Mouse (Mus musculus) ovary, adult 18-20 months (tissue): ENCODE measurements around the gene Foxred2.

Experiments
- DNase-seq: peaks from one replicate; pipeline ENCODE4 v3.0.0; 2022; ENCODE audit warnings: low spot score, mixed read lengths

Foxred2 gene

GRCm38 (mm10) chr15:77945711-77946110 lies 10.8 kb downstream of the Foxred2 start:
- DNase-seq: peak; percentile 17

GRCm38 (mm10) chr15:77941563-77941962 lies 15.0 kb downstream of the Foxred2 start:
- no peak for DNase-seq

- DNase-seq: no peak
Measured at GRCm38 (mm10) chr15:77938516-77938915, 18.0 kb downstream of the Foxred2 start.

- DNase-seq: no peak
Measured at GRCm38 (mm10) chr15:77935673-77936375, 20.7 kb downstream of the Foxred2 start.

GRCm38 (mm10) chr15:77934968-77935367 lies 21.6 kb downstream of the Foxred2 start:
- DNase-seq: no peak

- no peak for DNase-seq
Measured at GRCm38 (mm10) chr15:77934326-77934725, 22.2 kb downstream of the Foxred2 start.

- DNase-seq: peak; percentile 87
Measured at GRCm38 (mm10) chr15:77933770-77934169, 22.8 kb downstream of the Foxred2 start.

- DNase-seq: no peak
Measured at GRCm38 (mm10) chr15:77933222-77933621, 23.3 kb downstream of the Foxred2 start.

GRCm38 (mm10) chr15:77931689-77932016 lies 24.9 kb downstream of the Foxred2 start:
- DNase-seq: no peak

- DNase-seq: no peak
Measured at GRCm38 (mm10) chr15:77930986-77931688, 25.4 kb downstream of the Foxred2 start.

GRCm38 (mm10) chr15:77929804-77930203 lies 26.7 kb downstream of the Foxred2 start:
- DNase-seq: no peak

GRCm38 (mm10) chr15:77928673-77929331 lies 27.7 kb downstream of the Foxred2 start, which contains the start of gene Txn2:
Txn2 (minus strand) TSS chr15:77929006.
- DNase-seq: peak; percentile 97

- DNase-seq: no peak
Measured at GRCm38 (mm10) chr15:77928091-77928490, 28.4 kb downstream of the Foxred2 start.

GRCm38 (mm10) chr15:77926921-77927320 lies 29.6 kb downstream of the Foxred2 start:
- DNase-seq: no peak

GRCm38 (mm10) chr15:77925195-77925594 lies 31.3 kb downstream of the Foxred2 start:
- no peak for DNase-seq

GRCm38 (mm10) chr15:77923267-77924035 lies 33.1 kb downstream of the Foxred2 start:
- no peak for DNase-seq

- DNase-seq: no peak
Measured at GRCm38 (mm10) chr15:77922710-77923109, 33.8 kb downstream of the Foxred2 start.

GRCm38 (mm10) chr15:77921636-77922035 lies 34.9 kb downstream of the Foxred2 start:
- DNase-seq: no peak

GRCm38 (mm10) chr15:77920511-77921462 lies 35.7 kb downstream of the Foxred2 start:
- no peak for DNase-seq

GRCm38 (mm10) chr15:77919441-77919840 lies 37.1 kb downstream of the Foxred2 start:
- no peak for DNase-seq
